Mouse (Mus musculus) testis, adult 2 months (tissue): Measurements from ENCODE around the gene Dnase2b.

Experiments used
- CTCF ChIP-seq: fragments of 200-500 bp; IDR thresholded peaks from 2 replicates; pipeline ENCODE4 v1.5.1; 2012; ENCODE audit warnings: low read depth, mild to moderate bottlenecking, inconsistent platforms, low read length, moderate library complexity; ENCODE audit not compliant: control insufficient read depth, insufficient read depth, insufficient replicate concordance
- POLR2A ChIP-seq: fragments of 200-500 bp; IDR thresholded peaks from 2 replicates; pipeline ENCODE4 v1.6.1; 2012; ENCODE audit warnings: low read depth, mild to moderate bottlenecking, inconsistent platforms, low read length, moderate library complexity; ENCODE audit not compliant: control insufficient read depth

- TF ChIP-seq CTCF (no peak), POLR2A (no peak)
Measured at GRCm38 (mm10) chr3:146596387-146596786, 19.0 kb downstream of the Dnase2b start.
